Mouse (Mus musculus) adrenal gland, adult 18-20 months (tissue): ENCODE measurements around the gene Gm21981. TPM values are rescaled to one million over a fixed set of nuclear protein-coding genes. Genes with fewer than 3 reads are reported as not detected.

Experiments used
- DNase-seq, 2 experiments: peaks; one replicate each; pipeline ENCODE4 v3.0.0; 2021 to 2022; ENCODE audit warnings: low spot score in 2 of 2
- total RNA-seq, 2 experiments: library from RNA; stranded (reverse); gene quantifications; 1 replicate in 1 of 2; 2 replicates in 1 of 2; pipeline ENCODE4 v1.2.3; 2021

Gene Gm21981
- total RNA-seq, 2 experiments from 2014 or later, result 0.58 to 0.96 TPM

GRCm38 (mm10) chr17:47703556-47703955 lies 9.3 kb upstream of the Gm21981 start:
- no peak for DNase-seq

- DNase-seq, result no peak
Measured at GRCm38 (mm10) chr17:47702548-47703345, 8.5 kb upstream of the Gm21981 start.

- DNase-seq, result no peak
Measured at GRCm38 (mm10) chr17:47701793-47702192, 7.5 kb upstream of the Gm21981 start.

GRCm38 (mm10) chr17:47699055-47699454 lies 4.8 kb upstream of the Gm21981 start:
- DNase-seq, result no peak

- no peak for DNase-seq
Measured at GRCm38 (mm10) chr17:47698156-47698555, 3.9 kb upstream of the Gm21981 start.

GRCm38 (mm10) chr17:47695337-47695710 lies 1.1 kb upstream of the Gm21981 start:
- DNase-seq, result no peak

GRCm38 (mm10) chr17:47694503-47695336 lies 465 bp upstream of the Gm21981 start, which contains the start of gene Prickle4:
Prickle4 (minus strand) TSS chr17:47694736.
- DNase-seq, result peak; percentile 99

- DNase-seq, result no peak
Measured at GRCm38 (mm10) chr17:47693671-47694441, 399 bp downstream of the Gm21981 start.

GRCm38 (mm10) chr17:47691650-47692049 lies 2.6 kb downstream of the Gm21981 start:
- no peak for DNase-seq

- DNase-seq, result no peak
Measured at GRCm38 (mm10) chr17:47689894-47690293, 4.4 kb downstream of the Gm21981 start.

GRCm38 (mm10) chr17:47688608-47689575 lies 5.4 kb downstream of the Gm21981 start, which contains the start of gene Frs3:
Frs3 (plus strand) TSS chr17:47689030.
- DNase-seq, result peak; percentile 69 to 76

- no peak for DNase-seq
Measured at GRCm38 (mm10) chr17:47688344-47688607, 6.0 kb downstream of the Gm21981 start, which contains the start of gene Tomm6. Tomm6 (minus strand) TSS chr17:47688386.

- DNase-seq, result peak; percentile 89 to 90
Measured at GRCm38 (mm10) chr17:47687409-47688343, 6.6 kb downstream of the Gm21981 start.

GRCm38 (mm10) chr17:47682836-47683235 lies 11.4 kb downstream of the Gm21981 start:
- no peak for DNase-seq

GRCm38 (mm10) chr17:47678702-47679101 lies 15.6 kb downstream of the Gm21981 start:
- no peak for DNase-seq

GRCm38 (mm10) chr17:47678238-47678637 lies 16.0 kb downstream of the Gm21981 start:
- no peak for DNase-seq

GRCm38 (mm10) chr17:47676581-47676980 lies 17.7 kb downstream of the Gm21981 start:
- peak; percentile 66 to 79 for DNase-seq

- peak; percentile 49 to 57 for DNase-seq
Measured at GRCm38 (mm10) chr17:47672311-47673111, 21.7 kb downstream of the Gm21981 start.
